Mouse (Mus musculus) small intestine, adult 2 months (tissue): ENCODE data around the gene 1700030J22Rik. TPM values are rescaled to one million over a fixed set of nuclear protein-coding genes. Genes with fewer than 3 reads are reported as not detected.

Experiments
- H3K27ac ChIP-seq: fragments of 200-500 bp; 2 replicates; pipeline ENCODE4 v1.5.1; 2012; ENCODE audit warnings: low read depth, low read length, control low read depth, inconsistent platforms; ENCODE audit not compliant: insufficient read depth
- H3K27me3 ChIP-seq: fragments of 200-500 bp; 2 replicates; pipeline ENCODE4 v1.6.1; 2012; ENCODE audit warnings: mild to moderate bottlenecking, moderate library complexity, low read length, inconsistent platforms; ENCODE audit not compliant: control insufficient read depth, insufficient read depth
- H3K36me3 ChIP-seq: fragments of 200-500 bp; 2 replicates; pipeline ENCODE4 v1.6.1; 2012; ENCODE audit warnings: mild to moderate bottlenecking, low read length, control low read depth, inconsistent platforms; ENCODE audit not compliant: control insufficient read depth, insufficient read depth
- H3K4me1 ChIP-seq: fragments of 200-500 bp; 2 replicates; pipeline ENCODE4 v1.6.1; 2012; ENCODE audit warnings: low read length, inconsistent platforms, mixed read lengths; ENCODE audit not compliant: control insufficient read depth, insufficient read depth, insufficient read length
- H3K4me3 ChIP-seq: fragments of 200-500 bp; 2 replicates; pipeline ENCODE4 v1.5.1; 2012; ENCODE audit warnings: low read depth, mild to moderate bottlenecking, control low read depth, inconsistent platforms, low read length, moderate library complexity
- CTCF ChIP-seq: fragments of 200-500 bp; IDR thresholded peaks from 2 replicates; pipeline ENCODE4 v1.5.1; 2012; ENCODE audit warnings: low read depth, mild to moderate bottlenecking, control low read depth, inconsistent platforms, low read length, moderate library complexity, mixed read lengths; ENCODE audit not compliant: insufficient replicate concordance, insufficient read length; ENCODE audit errors: extremely low read depth
- POLR2A ChIP-seq: fragments of 200-500 bp; IDR thresholded peaks from 2 replicates; pipeline ENCODE4 v1.6.1; 2012; ENCODE audit warnings: low read depth, mild to moderate bottlenecking, control low read depth, inconsistent platforms, low read length, moderate library complexity
- WGBS: fragments of 180-500 bp; shearing (Covaris S2); methylation state at CpG from one replicate; pipeline ENCODE4 v1.1.7; 2018; 5-methylcytosine and 5-hydroxymethylcytosine counted together
- polyA plus RNA-seq: library from polyadenylated mRNA; depleted of rRNA; stranded (reverse); fragments of >200 nt; gene quantifications from 2 replicates; pipeline ENCODE4 v1.2.3, GENCODE M21; 2012

1700030J22Rik gene
- polyA plus RNA-seq, 1 experiment, result 0.16 TPM

DNA sequence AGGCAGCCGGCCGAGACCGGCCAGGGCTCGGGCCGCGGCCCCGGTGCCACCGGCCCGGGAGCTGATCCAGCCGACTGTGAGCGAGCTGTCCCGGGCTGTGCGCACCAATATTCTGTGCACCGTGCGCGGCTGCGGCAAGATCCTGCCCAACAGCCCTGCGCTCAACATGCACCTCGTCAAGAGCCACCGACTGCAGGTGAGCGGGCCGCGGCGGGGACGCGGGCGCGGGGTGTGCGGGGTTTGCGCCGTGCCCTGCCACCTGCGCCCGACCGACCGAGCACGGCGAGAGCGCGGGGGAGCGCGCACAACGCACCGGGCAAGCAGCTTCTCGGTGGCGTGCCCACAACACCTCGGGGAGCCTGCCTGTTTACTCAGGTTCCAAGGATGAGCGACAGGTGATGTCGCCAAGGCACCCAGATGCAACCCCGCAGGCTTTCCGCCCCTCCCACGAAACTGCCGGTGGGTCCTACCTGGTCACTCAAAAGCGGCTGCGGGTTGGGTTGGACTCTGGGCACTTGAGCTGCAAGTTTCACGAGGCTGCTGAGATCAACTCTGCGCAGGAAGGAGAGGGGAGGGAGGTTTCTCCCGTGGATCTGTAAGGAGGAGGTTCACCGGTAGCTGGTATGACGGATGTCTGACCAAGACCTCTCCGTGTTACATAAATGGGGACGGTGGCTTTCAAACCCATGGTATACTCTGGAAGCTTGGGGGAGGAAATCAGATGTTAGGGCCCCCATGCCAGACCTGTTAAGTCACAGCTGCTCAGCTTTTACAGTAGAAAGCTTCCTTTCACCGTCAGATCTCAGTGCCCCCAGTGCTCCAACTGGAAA lies 35.0 kb downstream of the 1700030J22Rik start:
- H3K27me3 ChIP-seq, result no peaks in the 10 kb centered on the region
- H3K4me3 ChIP-seq, result peak overlapping the region; percentile 84
- H3K4me1 ChIP-seq, result peaks cover 13% of the 10 kb centered on the region
- no peaks in the 10 kb centered on the region for H3K36me3 ChIP-seq
- TF ChIP-seq CTCF (no peak), POLR2A (no peak)
- H3K27ac ChIP-seq, result no peak overlapping the region; the same call in 1 of the 2 replicates
- WGBS, result under 1% methylated on average over 62 of the region's 62 CpGs

DNA sequence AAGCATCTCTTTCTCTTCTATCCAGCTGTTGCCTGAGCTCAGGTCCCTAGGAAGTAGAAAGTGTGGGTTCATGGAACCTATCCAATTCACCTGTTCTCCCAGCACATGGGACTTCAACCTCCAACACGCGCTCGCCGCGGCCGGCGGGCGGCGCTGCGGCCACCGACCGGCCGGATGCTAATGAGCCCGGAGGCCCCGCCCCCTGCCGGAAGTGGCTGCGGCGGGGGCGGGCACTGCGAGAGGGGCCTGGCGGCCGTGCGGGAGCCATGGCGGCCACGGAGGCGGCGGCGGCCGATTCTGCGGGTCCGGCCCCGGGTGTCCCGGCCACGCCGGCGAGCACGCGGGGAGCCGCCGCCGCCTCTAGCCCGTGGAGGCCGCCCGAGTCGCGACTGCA lies 35.6 kb downstream of the 1700030J22Rik start, which contains the start of gene Atmin:
Atmin (plus strand) TSS at position 233 of the 394 bp plus-strand sequence.
- peaks cover 13% of the 10 kb centered on the region for H3K4me1 ChIP-seq
- TF ChIP-seq CTCF, result peak; percentile 78
- no peak; the same call in 1 of the 2 replicates for TF ChIP-seq POLR2A
- 0% methylated on average over 35 of the region's 46 CpGs for WGBS
- no peak within 1 kb of the TSS; the same call in 1 of the 2 replicates for H3K27ac ChIP-seq
- H3K27me3 ChIP-seq, result no peaks in the 10 kb centered on the region
- H3K4me3 ChIP-seq, result peak within 1 kb of the TSS; percentile 84
- H3K36me3 ChIP-seq, result no peaks in the 10 kb centered on the region

DNA sequence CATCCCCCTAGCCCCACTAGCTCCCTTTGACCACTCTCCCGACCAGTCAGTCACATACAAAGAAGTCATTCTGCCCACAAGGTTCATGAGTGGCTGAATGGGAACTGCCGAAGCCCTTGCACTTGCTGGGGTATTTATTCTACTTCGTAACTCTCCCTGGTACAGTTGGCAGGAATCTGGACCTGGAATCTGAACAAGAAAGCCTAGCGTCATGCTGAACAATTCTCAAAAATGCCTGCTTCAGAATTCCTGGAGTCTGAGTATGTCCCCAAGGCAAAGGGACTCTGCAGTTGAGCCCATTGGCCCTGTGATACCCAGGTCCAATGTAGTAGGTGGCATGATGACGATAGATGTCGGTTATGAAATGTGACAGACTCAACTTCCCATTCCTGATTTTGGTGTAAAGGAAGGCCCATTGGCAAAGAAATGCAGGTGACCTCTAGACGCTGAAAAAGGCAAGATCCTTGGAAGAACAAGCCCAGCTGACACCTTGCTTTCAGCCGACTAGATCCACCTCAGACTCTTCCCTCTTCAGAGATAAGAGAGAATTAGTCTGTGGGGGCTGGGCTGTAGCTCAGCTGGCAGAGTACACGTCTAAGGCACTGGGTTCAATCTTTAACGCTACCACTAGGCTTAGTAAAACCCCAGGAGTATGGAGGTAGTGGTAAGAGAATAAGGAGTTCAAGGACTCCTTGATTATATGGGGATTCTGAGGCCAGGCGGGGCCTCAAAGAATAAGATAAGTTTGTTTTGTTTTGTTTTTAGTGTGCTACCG lies 36.3 kb downstream of the 1700030J22Rik start:
- no peak overlapping the region for H3K4me3 ChIP-seq
- TF ChIP-seq CTCF, result no peak
- H3K36me3 ChIP-seq, result no peaks in the 10 kb centered on the region
- H3K4me1 ChIP-seq, result peaks cover 10% of the 10 kb centered on the region
- 58% methylated on average over 12 of the region's 12 CpGs for WGBS
- H3K27ac ChIP-seq, result no peak overlapping the region
- no peaks in the 10 kb centered on the region for H3K27me3 ChIP-seq

DNA sequence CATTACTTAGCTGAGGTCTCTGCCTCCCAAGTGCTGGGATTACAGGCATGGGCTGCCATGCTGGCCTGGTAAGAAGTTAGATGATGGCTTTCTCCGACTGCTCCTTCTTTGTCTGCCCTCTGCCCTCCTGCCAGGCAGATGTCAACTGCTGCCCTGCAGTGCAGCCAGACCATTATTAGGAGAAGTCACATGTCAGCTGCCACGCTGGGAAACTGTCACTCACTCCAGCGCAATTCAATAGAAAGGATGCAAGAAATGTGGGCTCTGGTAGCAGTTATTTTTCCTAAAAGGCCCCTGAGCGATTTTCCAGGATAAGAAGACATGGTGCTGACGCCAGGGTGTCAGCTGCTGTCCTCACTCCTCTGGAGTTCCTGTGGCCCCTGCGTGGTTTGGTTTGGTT lies 43.3 kb downstream of the 1700030J22Rik start:
- Histone ChIP-seq H3K27ac (no peak overlapping the region), H3K36me3 (no peaks in the 10 kb centered on the region; the same call in 1 of the 2 replicates), H3K4me3 (no peak overlapping the region), H3K27me3 (no peaks in the 10 kb centered on the region), H3K4me1 (no peaks in the 10 kb centered on the region)
- TF ChIP-seq CTCF (no peak), POLR2A (no peak)
- WGBS, result 89% methylated on average over 6 of the region's 6 CpGs

DNA sequence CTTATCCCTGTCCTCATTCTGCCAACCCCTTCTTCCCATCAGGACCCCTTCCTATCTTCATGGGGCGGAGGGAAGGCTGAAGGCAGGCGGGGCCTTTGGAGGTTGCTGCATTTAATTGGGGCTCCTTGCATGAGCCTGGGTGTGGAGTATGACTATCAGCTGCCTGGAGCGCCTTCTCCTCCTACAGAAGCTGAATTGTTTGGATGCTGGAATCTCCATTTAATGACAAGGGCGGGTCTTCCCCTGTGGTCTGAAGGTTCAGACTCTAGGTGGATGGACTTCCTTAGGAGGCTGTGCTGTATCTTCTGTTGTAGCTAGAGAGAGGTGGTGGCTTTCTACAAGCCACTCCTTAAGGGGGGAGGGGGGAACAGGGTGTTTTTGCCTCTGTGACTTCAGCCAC lies 43.8 kb downstream of the 1700030J22Rik start:
- 95% methylated on average over 4 of the region's 4 CpGs for WGBS
- no peak for TF ChIP-seq CTCF
- TF ChIP-seq POLR2A, result no peak

DNA sequence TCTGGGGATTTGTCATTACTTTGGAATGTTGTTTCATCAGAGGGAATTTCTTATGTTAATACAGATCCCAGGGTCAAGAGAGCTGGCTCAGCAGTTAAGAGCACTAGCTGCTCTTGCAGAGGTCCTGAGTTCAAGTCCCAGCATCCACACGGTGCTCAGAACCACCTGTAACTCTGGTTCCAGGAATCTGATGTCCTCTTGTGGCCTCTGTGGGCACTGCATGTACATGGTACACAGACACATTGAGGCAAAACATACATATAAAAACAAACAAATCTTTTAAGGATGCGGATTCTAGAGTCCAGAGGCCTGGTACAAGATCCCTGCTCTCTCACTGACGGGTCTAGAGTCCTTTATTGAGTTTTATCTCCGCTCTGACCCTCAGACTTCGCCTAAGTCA lies 50.2 kb downstream of the 1700030J22Rik start:
- Histone ChIP-seq H3K27ac (no peak overlapping the region), H3K4me3 (no peak overlapping the region), H3K27me3 (no peaks in the 10 kb centered on the region), H3K4me1 (no peaks in the 10 kb centered on the region), H3K36me3 (no peaks in the 10 kb centered on the region; the same call in 1 of the 2 replicates)
- WGBS, result 88% methylated on average over 5 of the region's 5 CpGs
- no peak for TF ChIP-seq CTCF
- no peak for TF ChIP-seq POLR2A

More for the DNA sequence above, 43.8 kb downstream of the 1700030J22Rik start:
- Histone ChIP-seq H3K36me3 (no peaks in the 10 kb centered on the region; the same call in 1 of the 2 replicates), H3K27me3 (no peaks in the 10 kb centered on the region), H3K4me3 (no peak overlapping the region), H3K4me1 (no peaks in the 10 kb centered on the region), H3K27ac (no peak overlapping the region)

DNA sequence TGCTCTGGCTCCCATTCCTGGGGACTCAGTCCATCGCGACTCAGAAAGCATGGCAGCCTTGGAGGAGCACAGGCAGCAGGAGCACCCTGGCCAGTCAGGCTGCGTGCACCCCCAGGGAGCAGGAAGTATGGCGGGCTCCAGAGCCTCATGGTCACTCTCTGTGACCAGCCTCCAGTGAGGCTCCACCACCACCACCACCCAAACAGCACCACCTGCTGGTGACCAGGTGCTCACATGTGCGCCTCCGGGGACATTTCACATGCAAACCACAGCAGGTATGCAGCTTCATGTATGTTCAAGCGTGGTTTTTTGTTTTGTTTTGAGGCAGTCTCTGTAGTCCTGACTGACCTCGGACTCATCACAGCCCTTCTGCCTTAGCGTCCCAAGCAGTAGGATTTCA lies 50.9 kb downstream of the 1700030J22Rik start:
- H3K4me3 ChIP-seq, result no peak overlapping the region
- TF ChIP-seq POLR2A, result no peak
- TF ChIP-seq CTCF, result peak; percentile 66; the same call in 1 of the 2 replicates
- no peaks in the 10 kb centered on the region for H3K4me1 ChIP-seq
- 81% methylated on average over 9 of the region's 9 CpGs for WGBS
- no peaks in the 10 kb centered on the region for H3K27me3 ChIP-seq
- H3K36me3 ChIP-seq, result no peaks in the 10 kb centered on the region
- no peak overlapping the region for H3K27ac ChIP-seq
